Mouse (Mus musculus): ENCODE results near the gene Zdhhc6.
A peak's percentile ranks its signal among the peaks of the same experiment; 100 is the strongest.

DNA sequence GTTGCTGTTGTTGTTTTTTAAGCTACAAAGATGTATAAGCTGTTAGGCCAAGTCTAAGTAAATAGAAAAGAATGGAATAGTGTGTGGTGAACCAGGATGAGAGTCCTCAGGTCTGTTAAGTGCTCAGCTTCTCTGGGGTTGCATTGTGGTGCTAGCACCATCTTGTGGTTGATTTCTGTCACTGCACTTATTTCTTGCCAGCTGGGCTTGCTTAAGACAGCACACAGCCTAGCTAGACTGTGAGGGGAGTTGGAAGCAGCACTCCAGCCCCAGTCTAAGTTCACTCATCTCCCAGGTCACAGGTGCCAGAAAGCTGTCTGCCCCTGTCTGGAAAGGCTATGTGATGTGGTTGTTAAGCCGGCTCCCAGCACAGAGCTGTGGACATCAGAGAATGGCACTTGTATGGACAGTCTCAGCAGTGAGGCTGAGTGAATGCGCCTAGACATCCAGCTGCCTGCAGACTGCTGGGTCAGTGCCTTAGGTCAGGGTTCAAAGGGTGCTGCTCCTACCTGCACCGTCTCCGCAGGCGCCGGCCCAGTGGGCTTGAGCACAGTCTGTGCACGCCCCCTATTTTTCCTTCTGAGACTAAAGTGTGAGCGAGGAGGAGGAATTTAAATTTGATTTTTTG is 16.9 kb upstream of the Zdhhc6 start:
- TF ChIP-seq CTCF (IDR thresholded peaks at IDR 0.05; ENCODE audit: extremely low read depth, insufficient read length, insufficient replicate concordance, low read depth, low read length) (peak; percentile 64; the same call in 1 of the 2 replicates), POLR2A (IDR thresholded peaks at IDR 0.05; ENCODE audit: low read depth, low read length) (no peak)
